Mouse (Mus musculus): ENCODE data around the gene Bicral. TPM values are rescaled to one million over a fixed set of nuclear protein-coding genes. Genes with fewer than 3 reads are reported as not detected.
A peak's percentile ranks its signal among the peaks of the same experiment; 100 is the strongest.

The Bicral gene
- polyA plus RNA-seq, 1 experiment from 2014 or later, result 7.5 TPM

GRCm38 (mm10) chr17:46864566-46865195 is 6.4 kb upstream of the Bicral start:
- no peaks in the 10 kb centered on the region for H3K36me3 ChIP-seq (ENCODE audit: control insufficient read depth, insufficient read depth, low read length)
- no peak overlapping the region for H3K9ac ChIP-seq (ENCODE audit: low read length)
- H3K4me2 ChIP-seq (ENCODE audit: low read length), result no peak overlapping the region
- H3K27ac ChIP-seq (ENCODE audit: low read depth, low read length), result no peak overlapping the region
- H3K27me3 ChIP-seq (replicated peaks; ENCODE audit: control insufficient read depth, insufficient read depth, low read length), result no peaks in the 10 kb centered on the region
- DNase-seq (ENCODE audit: low spot score), result no peak
- no peaks in the 10 kb centered on the region for H3K9me3 ChIP-seq (replicated peaks; ENCODE audit: control insufficient read depth, low read length)
- 84% methylated on average over 7 of the region's 7 CpGs for WGBS
- H3K4me3 ChIP-seq (ENCODE audit: low read depth, low read length), result no peak overlapping the region
- H3K4me1 ChIP-seq (ENCODE audit: control insufficient read depth, insufficient read depth, low read length), result peaks cover 9% of the 10 kb centered on the region; the same call in 1 of the 2 replicates
- ATAC-seq, result no peak

GRCm38 (mm10) chr17:46860120-46860519 is 1.8 kb upstream of the Bicral start:
- no peak overlapping the region for H3K4me3 ChIP-seq (ENCODE audit: low read depth, low read length)
- H3K27ac ChIP-seq (ENCODE audit: low read depth, low read length), result peak overlapping the region; percentile 22; the same call in 1 of the 2 replicates
- no peaks in the 10 kb centered on the region for H3K36me3 ChIP-seq (ENCODE audit: control insufficient read depth, insufficient read depth, low read length)
- H3K9me3 ChIP-seq (replicated peaks; ENCODE audit: control insufficient read depth, low read length), result no peaks in the 10 kb centered on the region
- 15% methylated on average over 4 of the region's 4 CpGs for WGBS
- H3K4me1 ChIP-seq (ENCODE audit: control insufficient read depth, insufficient read depth, low read length), result peaks cover 20% of the 10 kb centered on the region; the same call in 1 of the 2 replicates
- DNase-seq (ENCODE audit: low spot score) (peak; percentile 92), ATAC-seq (peak; percentile 35)
- H3K9ac ChIP-seq (ENCODE audit: low read length), result no peak overlapping the region
- no peak overlapping the region for H3K4me2 ChIP-seq (ENCODE audit: low read length)
- H3K27me3 ChIP-seq (replicated peaks; ENCODE audit: control insufficient read depth, insufficient read depth, low read length), result no peaks in the 10 kb centered on the region

- peak overlapping the region; percentile 98 for H3K4me3 ChIP-seq (ENCODE audit: low read depth, low read length)
- H3K36me3 ChIP-seq (ENCODE audit: control insufficient read depth, insufficient read depth, low read length), result no peaks in the 10 kb centered on the region; the same call in 1 of the 2 replicates
- peak overlapping the region; percentile 69 for H3K4me2 ChIP-seq (ENCODE audit: low read length)
- 17% methylated on average over 9 of the region's 9 CpGs for WGBS
- H3K27me3 ChIP-seq (replicated peaks; ENCODE audit: control insufficient read depth, insufficient read depth, low read length), result no peaks in the 10 kb centered on the region
- no peaks in the 10 kb centered on the region for H3K9me3 ChIP-seq (replicated peaks; ENCODE audit: control insufficient read depth, low read length)
- ATAC-seq, result no peak
- peak overlapping the region; percentile 100 for H3K27ac ChIP-seq (ENCODE audit: low read depth, low read length)
- peak overlapping the region; percentile 100 for H3K9ac ChIP-seq (ENCODE audit: low read length)
- peaks cover 26% of the 10 kb centered on the region for H3K4me1 ChIP-seq (ENCODE audit: control insufficient read depth, insufficient read depth, low read length)
- peak; percentile 50 for DNase-seq (ENCODE audit: low spot score)
These were observed 615 bp upstream of the Bicral start for GRCm38 (mm10) chr17:46858749-46859444.

- H3K4me1 ChIP-seq (ENCODE audit: control insufficient read depth, insufficient read depth, low read length), result peaks cover 26% of the 10 kb centered on the region
- H3K9ac ChIP-seq (ENCODE audit: low read length), result peak overlapping the region; percentile 100
- H3K27ac ChIP-seq (ENCODE audit: low read depth, low read length), result peak overlapping the region; percentile 100
- DNase-seq (ENCODE audit: low spot score) (peak; percentile 94), ATAC-seq (peak; percentile 74)
- H3K36me3 ChIP-seq (ENCODE audit: control insufficient read depth, insufficient read depth, low read length), result no peaks in the 10 kb centered on the region; the same call in 1 of the 2 replicates
- H3K4me3 ChIP-seq (ENCODE audit: low read depth, low read length), result peak overlapping the region; percentile 98
- no peaks in the 10 kb centered on the region for H3K9me3 ChIP-seq (replicated peaks; ENCODE audit: control insufficient read depth, low read length)
- under 1% methylated on average over 35 of the region's 52 CpGs for WGBS
- H3K27me3 ChIP-seq (replicated peaks; ENCODE audit: control insufficient read depth, insufficient read depth, low read length), result no peaks in the 10 kb centered on the region
- peak overlapping the region; percentile 69 for H3K4me2 ChIP-seq (ENCODE audit: low read length)
These were observed 850 bp downstream of the Bicral start for GRCm38 (mm10) chr17:46857361-46857902.

- under 1% methylated on average over 82 of the region's 87 CpGs for WGBS
- H3K27ac ChIP-seq (ENCODE audit: low read depth, low read length), result peak overlapping the region; percentile 100
- no peaks in the 10 kb centered on the region for H3K27me3 ChIP-seq (replicated peaks; ENCODE audit: control insufficient read depth, insufficient read depth, low read length)
- H3K4me3 ChIP-seq (ENCODE audit: low read depth, low read length), result peak overlapping the region; percentile 98
- H3K36me3 ChIP-seq (ENCODE audit: control insufficient read depth, insufficient read depth, low read length), result no peaks in the 10 kb centered on the region; the same call in 1 of the 2 replicates
- peak overlapping the region; percentile 100 for H3K9ac ChIP-seq (ENCODE audit: low read length)
- DNase-seq (ENCODE audit: low spot score), result peak; percentile 91
- peak overlapping the region; percentile 69 for H3K4me2 ChIP-seq (ENCODE audit: low read length)
- H3K4me1 ChIP-seq (ENCODE audit: control insufficient read depth, insufficient read depth, low read length), result peaks cover 26% of the 10 kb centered on the region
- no peaks in the 10 kb centered on the region for H3K9me3 ChIP-seq (replicated peaks; ENCODE audit: control insufficient read depth, low read length)
- peak; percentile 37 for ATAC-seq
These were observed 1.6 kb downstream of the Bicral start for GRCm38 (mm10) chr17:46856471-46857360.

GRCm38 (mm10) chr17:46856107-46856388 is 2.2 kb downstream of the Bicral start:
- Histone ChIP-seq H3K4me1 (ENCODE audit: control insufficient read depth, insufficient read depth, low read length) (peaks cover 25% of the 10 kb centered on the region), H3K9ac (ENCODE audit: low read length) (peak overlapping the region; percentile 100), H3K27me3 (replicated peaks; ENCODE audit: control insufficient read depth, insufficient read depth, low read length) (no peaks in the 10 kb centered on the region), H3K36me3 (ENCODE audit: control insufficient read depth, insufficient read depth, low read length) (no peaks in the 10 kb centered on the region; the same call in 1 of the 2 replicates), H3K9me3 (replicated peaks; ENCODE audit: control insufficient read depth, low read length) (no peaks in the 10 kb centered on the region), H3K4me2 (ENCODE audit: low read length) (peak overlapping the region; percentile 69), H3K27ac (ENCODE audit: low read depth, low read length) (peak overlapping the region; percentile 100), H3K4me3 (ENCODE audit: low read depth, low read length) (peak overlapping the region; percentile 98)
- peak; percentile 24 for DNase-seq (ENCODE audit: low spot score)
- 18% methylated on average over 4 of the region's 4 CpGs for WGBS
- ATAC-seq, result no peak

GRCm38 (mm10) chr17:46855328-46856106 is 2.8 kb downstream of the Bicral start:
- ATAC-seq, result no peak

GRCm38 (mm10) chr17:46854640-46855110 is 3.6 kb downstream of the Bicral start:
- DNase-seq (ENCODE audit: low spot score) (no peak), ATAC-seq (no peak)
- 87% methylated on average over 8 of the region's 8 CpGs for WGBS
- peaks cover 16% of the 10 kb centered on the region for H3K4me1 ChIP-seq (ENCODE audit: control insufficient read depth, insufficient read depth, low read length)
- no peaks in the 10 kb centered on the region for H3K9me3 ChIP-seq (replicated peaks; ENCODE audit: control insufficient read depth, low read length)
- no peak overlapping the region for H3K27ac ChIP-seq (ENCODE audit: low read depth, low read length)
- peak overlapping the region; percentile 69 for H3K4me2 ChIP-seq (ENCODE audit: low read length)
- H3K27me3 ChIP-seq (replicated peaks; ENCODE audit: control insufficient read depth, insufficient read depth, low read length), result no peaks in the 10 kb centered on the region
- no peaks in the 10 kb centered on the region; the same call in 1 of the 2 replicates for H3K36me3 ChIP-seq (ENCODE audit: control insufficient read depth, insufficient read depth, low read length)
- H3K4me3 ChIP-seq (ENCODE audit: low read depth, low read length), result no peak overlapping the region
- no peak overlapping the region for H3K9ac ChIP-seq (ENCODE audit: low read length)

More at GRCm38 (mm10) chr17:46855328-46856106, 2.8 kb downstream of the Bicral start:
- peaks cover 20% of the 10 kb centered on the region for H3K4me1 ChIP-seq (ENCODE audit: control insufficient read depth, insufficient read depth, low read length)
- H3K27me3 ChIP-seq (replicated peaks; ENCODE audit: control insufficient read depth, insufficient read depth, low read length), result no peaks in the 10 kb centered on the region
- peak overlapping the region; percentile 100 for H3K27ac ChIP-seq (ENCODE audit: low read depth, low read length)
- H3K9me3 ChIP-seq (replicated peaks; ENCODE audit: control insufficient read depth, low read length), result no peaks in the 10 kb centered on the region
- peak overlapping the region; percentile 69 for H3K4me2 ChIP-seq (ENCODE audit: low read length)
- H3K4me3 ChIP-seq (ENCODE audit: low read depth, low read length), result peak overlapping the region; percentile 98
- H3K9ac ChIP-seq (ENCODE audit: low read length), result peak overlapping the region; percentile 100
- H3K36me3 ChIP-seq (ENCODE audit: control insufficient read depth, insufficient read depth, low read length), result no peaks in the 10 kb centered on the region; the same call in 1 of the 2 replicates
- no peak for DNase-seq (ENCODE audit: low spot score)
- WGBS, result 66% methylated on average over 15 of the region's 15 CpGs
